Mouse (Mus musculus) testis, postnatal 14 days (tissue): Measurements from ENCODE around the gene Ppfia2.

Experiments used
- DNase-seq: peaks from one replicate; pipeline ENCODE4 v3.0.0; 2021; ENCODE audit warnings: low spot score

Ppfia2 gene

GRCm38 (mm10) chr10:106914822-106915221 lies 444.7 kb downstream of the Ppfia2 start:
- no peak for DNase-seq

GRCm38 (mm10) chr10:106924334-106924733 lies 454.2 kb downstream of the Ppfia2 start:
- no peak for DNase-seq

DNA sequence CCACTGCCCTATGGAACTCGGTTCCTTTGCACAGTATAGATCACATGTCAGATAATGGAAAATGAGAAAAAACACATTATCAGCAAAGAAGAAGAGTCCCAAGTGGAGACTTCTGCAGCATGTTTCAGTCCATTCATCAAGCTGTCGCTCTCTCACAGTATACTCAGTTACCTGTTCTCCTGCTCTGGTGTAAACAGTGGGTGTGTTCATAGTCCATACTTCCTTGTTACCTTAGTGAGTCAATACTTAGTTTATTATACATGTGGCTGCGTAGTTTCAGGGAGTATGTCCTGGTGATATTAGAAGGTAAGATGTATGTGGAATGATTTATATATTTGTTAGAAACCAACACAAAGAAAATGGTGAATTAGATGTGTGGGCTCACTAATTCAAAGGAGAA lies 454.7 kb downstream of the Ppfia2 start:
- no peak for DNase-seq

DNA sequence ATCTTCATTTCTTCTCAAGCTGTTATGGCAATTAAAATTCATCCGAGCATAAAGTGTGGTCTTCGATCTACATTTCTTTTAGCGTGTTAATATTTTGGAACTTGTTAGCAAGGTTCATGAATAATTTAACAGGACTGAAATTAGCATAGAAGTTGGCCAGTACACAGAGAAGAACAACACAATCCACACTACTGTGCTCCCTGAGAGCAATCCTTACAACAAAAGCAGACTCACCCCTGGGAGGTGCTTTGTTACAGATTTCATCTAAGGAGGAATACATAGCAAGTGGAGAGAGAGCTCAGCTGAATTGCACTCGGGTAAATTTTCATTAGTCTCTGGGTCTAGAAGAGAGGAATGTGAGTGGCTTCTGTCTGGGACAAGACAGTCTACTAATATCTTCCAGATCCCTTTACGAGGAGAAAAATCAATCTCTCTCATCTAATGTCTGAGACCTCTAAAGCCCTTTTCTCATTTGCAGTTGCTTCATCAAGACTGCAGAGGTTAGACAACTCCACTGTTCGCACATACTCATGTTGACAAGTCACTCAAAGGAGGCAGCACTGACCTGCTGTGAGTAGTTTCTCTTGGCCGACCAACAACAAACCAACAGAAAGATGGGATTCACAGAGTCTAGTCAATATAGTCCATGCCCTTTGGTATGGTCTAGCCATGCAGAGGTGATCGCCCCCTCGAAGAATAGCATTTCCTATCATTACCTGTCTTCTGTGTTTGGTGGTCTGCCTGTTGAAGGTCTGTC lies 458.6 kb downstream of the Ppfia2 start:
- DNase-seq: no peak

DNA sequence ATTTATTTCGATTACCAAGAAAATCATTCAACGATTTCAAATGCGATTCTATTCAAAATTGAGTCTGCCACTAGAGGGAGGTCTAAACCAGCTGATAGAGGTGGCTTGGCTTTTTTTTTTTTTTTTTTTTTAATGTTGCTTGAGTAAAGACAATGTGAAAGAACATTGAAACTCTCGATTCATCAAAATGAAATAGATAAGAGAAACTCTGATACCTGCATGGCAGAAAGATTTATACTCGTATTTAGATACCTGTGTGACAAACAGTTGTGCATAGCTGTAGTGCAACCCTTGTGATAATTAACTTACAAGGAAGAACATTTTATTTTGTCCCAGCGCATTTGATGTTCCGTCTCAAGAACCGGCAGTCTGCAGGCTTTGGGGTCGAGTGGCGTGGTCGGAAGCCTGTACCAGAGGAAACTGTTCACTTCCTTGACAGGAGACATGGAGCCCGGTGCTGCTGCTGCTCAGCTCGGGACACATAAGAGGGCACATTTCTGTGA lies 462.5 kb downstream of the Ppfia2 start:
- no peak for DNase-seq

DNA sequence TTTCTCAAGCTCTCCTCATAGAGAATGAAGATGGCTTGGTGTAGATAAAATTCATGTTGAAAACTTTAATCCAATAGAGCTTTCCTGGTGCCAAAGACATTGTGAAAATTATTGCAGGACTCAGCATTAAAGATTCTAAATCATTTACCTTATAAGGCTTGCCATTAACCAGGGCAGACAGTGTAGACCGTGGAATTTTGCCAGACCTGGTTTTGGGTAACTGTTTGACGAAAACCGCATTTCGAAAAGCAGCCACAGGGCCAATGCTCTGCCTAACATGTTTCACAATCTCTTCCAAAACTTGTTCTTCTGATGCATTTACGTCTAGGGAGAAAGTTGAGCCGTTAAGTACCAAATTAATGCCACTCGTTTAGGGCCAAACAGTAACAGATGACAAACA lies 466.9 kb downstream of the Ppfia2 start:
- DNase-seq: no peak

- no peak for DNase-seq
Observed at GRCm38 (mm10) chr10:106938851-106939250, 468.7 kb downstream of the Ppfia2 start.

- DNase-seq: no peak
Observed at GRCm38 (mm10) chr10:106939441-106939840, 469.3 kb downstream of the Ppfia2 start.

DNA sequence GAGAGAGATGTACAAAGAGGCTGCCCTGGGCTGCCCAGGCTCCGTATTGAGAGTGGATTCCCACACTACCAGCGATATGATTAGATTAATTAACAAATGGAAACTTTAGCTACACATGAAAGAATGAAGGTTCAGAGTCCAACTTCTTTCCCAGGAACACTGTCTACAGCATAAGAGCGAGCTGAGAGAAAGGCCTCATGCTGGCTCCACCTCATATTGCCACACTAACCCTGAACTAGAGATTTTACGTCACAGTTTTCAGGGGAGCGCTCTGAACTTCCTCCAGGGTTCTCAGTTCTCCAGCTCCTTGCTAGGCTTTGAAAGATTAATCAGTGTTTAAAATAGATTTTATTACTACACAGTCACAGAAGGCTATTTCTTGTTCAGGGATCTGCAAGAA lies 471.2 kb downstream of the Ppfia2 start:
- DNase-seq: no peak

- no peak for DNase-seq
Observed at GRCm38 (mm10) chr10:106959026-106959425, 488.9 kb downstream of the Ppfia2 start.

GRCm38 (mm10) chr10:106975193-106976141 lies 505.3 kb downstream of the Ppfia2 start:
- DNase-seq: no peak
